Mouse (Mus musculus): ENCODE measurements around the gene Hnf1b.

Hnf1b gene

DNA sequence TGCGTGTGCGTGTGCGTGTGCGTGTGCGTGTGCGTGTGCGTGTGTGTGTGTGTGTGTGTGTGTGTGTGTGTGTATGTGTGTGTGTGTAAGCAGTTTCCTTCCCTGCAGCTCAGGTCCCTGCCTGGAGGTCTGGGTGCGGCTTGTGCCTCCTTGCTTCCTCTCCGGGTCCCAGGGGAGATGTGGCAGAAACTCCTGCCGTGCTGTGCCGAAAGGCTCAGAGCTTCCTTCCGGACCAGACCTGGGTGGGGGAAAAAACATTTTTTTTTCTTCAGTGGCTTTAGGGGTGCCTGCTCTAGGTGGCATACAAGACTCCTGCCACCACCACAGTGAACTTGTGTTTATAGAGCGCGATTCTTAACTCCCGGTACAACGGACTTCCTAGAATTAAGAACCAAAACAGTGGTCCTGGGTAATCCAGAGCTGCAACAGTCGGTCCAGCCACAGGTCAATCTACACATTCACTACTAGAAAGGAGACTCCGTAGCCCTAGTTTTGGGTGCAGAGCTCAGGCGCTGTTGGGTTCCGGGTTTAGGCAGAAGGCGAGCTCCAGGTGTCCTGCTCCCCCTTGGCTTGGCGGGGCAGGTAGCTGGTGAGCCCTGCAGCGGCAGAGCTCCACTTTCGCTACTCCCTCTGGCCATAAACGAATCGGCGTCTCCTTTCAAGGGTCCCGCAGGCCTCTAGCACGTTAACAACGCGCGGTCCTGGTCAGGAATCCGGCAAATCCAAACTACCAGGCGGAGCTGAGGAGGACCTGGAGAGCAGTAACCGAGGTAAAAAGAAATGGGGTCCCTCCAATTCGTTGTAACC is at the start of gene Hnf1b:
Hnf1b (plus strand) TSS at position 535 of the 807 bp plus-strand sequence.
- DNase-seq (ENCODE audit: low spot score in 2 of 2): no peak

- DNase-seq (ENCODE audit: low spot score in 2 of 2): no peak
These were observed 47.7 kb upstream of the Hnf1b start for GRCm38 (mm10) chr11:83802166-83802565.

DNA sequence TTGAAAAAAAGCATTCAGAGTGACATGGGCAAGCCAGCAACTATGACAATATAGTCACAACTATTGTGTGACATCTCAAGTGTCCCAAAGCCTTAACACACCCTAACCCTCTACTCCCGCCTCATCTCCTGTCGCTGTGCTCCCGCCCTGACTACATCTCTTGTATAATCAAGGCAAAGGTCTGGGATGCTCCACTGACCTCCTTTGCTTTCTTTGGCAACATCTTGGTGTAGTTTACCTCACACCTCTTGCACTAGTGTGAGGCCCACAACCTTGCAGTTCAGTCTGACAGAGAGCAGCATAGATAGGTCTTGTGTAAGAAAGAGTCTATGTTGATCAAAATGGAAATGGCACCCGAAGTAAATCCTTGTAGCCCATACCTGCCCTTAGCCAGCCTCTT is 47.3 kb upstream of the Hnf1b start:
- DNase-seq (ENCODE audit: low spot score in 2 of 2): no peak

- DNase-seq (ENCODE audit: low spot score in 2 of 2): no peak
These were observed 39.4 kb upstream of the Hnf1b start for GRCm38 (mm10) chr11:83810441-83810840.

- DNase-seq (ENCODE audit: low spot score in 2 of 2): no peak
These were observed 34.7 kb upstream of the Hnf1b start for GRCm38 (mm10) chr11:83815191-83815590.

GRCm38 (mm10) chr11:83815628-83816027 is 34.2 kb upstream of the Hnf1b start:
- peak; percentile 28 to 80 for DNase-seq (ENCODE audit: low spot score in 2 of 2)

DNA sequence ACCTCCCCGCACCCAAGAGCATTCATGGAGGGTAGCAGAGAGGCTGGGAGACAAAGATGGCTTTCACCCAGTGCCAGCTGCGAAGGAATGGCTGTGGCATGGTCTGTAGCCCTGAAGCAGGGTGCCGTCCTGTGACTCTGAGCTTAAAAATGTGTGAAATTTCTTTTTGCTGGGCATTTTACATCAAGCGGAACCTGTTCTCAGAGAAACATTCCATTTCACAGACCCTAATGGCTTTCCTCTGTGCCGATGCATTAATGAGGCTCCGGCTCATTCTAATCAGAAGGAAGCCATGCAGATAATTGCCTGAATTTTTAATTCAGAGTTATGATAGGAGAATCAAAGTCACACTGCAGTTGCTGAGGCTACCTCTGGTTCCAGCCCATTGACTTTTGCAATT is 32.8 kb upstream of the Hnf1b start:
- DNase-seq (ENCODE audit: low spot score in 2 of 2): no peak

- DNase-seq (ENCODE audit: low spot score in 2 of 2): no peak
These were observed 31.9 kb upstream of the Hnf1b start for GRCm38 (mm10) chr11:83817994-83818393.

DNA sequence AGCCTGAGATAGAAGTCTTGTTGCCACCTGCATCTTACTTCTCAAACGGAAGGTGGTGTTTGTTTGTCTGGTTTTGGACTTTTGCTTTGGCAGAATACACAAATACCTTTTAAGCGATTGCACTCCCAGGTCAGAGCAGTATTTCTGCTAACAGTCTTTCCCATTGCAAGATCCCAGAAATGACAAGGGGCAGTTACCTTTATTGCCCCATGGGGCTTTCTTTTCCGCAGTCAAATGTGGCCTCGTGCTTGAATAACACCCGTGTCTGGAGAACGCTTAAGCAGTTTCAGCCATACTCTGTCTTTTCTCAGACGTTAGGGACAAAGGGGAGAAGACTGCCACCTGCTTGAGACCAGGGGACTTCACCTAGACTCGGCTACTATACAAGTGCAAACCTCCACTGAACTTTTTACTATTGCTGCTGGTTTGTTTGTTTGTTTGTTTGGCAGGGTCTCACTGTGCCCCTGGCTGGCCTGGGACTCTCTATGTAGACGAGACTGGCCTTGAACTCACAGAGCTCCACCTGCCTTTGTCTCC is 31.2 kb upstream of the Hnf1b start:
- no peak for DNase-seq (ENCODE audit: low spot score in 2 of 2)

- DNase-seq (ENCODE audit: low spot score in 2 of 2): no peak
These were observed 29.9 kb upstream of the Hnf1b start for GRCm38 (mm10) chr11:83819806-83820483.

GRCm38 (mm10) chr11:83826142-83826541 is 23.7 kb upstream of the Hnf1b start:
- DNase-seq (ENCODE audit: low spot score in 2 of 2): no peak

DNA sequence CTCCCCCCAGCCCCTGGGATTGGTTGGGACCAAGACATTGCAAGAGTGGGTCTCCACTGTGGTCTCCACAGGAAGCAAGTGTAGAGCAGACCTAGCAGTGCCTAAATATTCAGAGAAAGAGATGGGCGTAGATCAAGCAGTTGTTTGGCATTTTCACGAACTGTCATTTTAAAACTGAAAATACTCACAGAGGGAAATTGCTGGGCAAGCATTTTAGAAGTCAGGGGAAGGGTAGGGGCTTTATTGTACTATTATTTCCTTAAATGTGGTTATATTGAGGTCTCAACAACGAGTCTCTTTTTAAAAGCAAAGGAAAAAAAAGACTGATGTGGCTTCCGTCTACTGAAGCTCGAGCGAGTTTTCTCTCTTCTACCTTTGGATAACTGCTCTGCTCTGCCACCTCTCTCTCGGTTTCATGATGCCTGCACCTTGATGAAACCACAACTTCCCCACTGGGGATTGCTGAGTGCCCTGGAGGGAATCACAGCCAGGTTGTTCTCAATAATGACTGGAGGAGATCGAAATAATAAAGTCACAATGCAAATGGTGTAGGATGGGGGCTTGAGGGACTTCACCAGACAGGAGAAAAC is 21.2 kb upstream of the Hnf1b start:
- no peak for DNase-seq (ENCODE audit: low spot score in 2 of 2)

GRCm38 (mm10) chr11:83832389-83832788 is 17.5 kb upstream of the Hnf1b start:
- peak; percentile 31 to 74 for DNase-seq (ENCODE audit: low spot score in 2 of 2)

DNA sequence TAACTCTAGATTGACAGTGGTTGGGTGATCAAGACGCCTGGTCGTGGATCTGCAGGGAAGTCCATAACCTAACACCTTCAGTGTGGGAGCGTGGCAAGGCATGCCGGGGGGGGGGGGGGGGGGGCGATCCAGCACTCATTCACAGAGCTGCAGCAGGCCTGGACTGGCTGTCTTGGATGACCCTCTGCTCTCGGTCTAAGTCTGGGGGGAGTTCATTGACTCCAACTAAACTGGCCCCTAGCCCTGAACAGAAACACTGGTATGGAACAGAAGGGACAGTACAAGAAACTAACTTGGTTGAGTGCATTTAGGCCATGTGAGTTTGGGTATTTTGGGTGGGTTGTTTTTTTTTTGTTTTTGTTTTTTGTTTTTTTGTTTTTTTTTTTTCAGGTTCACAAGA is 16.3 kb upstream of the Hnf1b start:
- DNase-seq (ENCODE audit: low spot score in 2 of 2): no peak

DNA sequence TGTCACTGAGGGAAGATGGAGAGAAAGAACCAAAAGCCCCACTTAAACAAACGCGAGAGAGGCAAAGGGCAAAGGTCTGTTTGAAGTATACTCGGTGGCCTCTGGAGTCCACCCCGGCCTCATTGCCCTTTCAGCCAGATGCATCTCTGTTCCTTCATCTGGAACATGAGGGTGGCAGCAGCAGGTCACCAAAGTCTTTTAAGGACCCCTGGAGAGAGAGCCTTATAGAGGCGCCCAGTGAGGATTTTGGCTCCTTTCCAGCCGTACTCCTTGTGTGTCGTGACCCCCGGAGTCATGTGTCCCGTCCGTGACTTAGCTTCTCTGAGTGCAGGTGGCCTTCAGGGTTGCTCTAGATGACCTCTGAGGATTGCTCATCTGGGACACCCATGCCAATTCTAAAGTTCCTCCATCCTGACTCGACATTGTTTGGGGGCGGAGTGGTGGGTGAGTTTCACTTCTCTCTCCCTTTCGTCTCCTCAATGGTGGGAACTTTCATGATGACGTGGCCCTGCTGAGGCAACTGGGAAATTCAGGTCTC is 15.8 kb upstream of the Hnf1b start:
- no peak for DNase-seq (ENCODE audit: low spot score in 2 of 2)

GRCm38 (mm10) chr11:83839451-83839850 is 10.4 kb upstream of the Hnf1b start:
- DNase-seq (ENCODE audit: low spot score in 2 of 2): no peak

DNA sequence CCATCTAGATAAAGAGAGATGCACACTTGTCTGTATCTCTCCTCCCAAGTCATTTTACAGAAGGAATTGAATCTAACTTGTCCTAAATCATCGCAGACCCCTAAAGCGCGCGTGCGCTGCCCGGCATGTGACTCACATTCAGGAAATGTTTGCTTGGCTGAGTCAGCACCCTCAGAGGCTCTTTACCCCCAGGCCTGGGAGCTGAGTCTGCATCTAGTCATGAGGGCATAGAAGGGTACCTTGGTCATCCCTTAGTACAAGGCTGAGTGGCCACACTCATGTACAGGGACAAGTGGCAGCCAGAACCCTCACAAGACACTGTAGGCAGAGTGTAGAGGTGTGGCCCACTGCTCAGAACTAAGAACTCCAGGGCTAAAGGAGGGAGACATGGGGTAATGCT is 6.3 kb upstream of the Hnf1b start:
- DNase-seq (ENCODE audit: low spot score in 2 of 2): no peak

GRCm38 (mm10) chr11:83850586-83851272 is 866 bp downstream of the Hnf1b start:
- no peak for DNase-seq (ENCODE audit: low spot score in 2 of 2)

- DNase-seq (ENCODE audit: low spot score in 2 of 2): no peak
These were observed 1.6 kb downstream of the Hnf1b start for GRCm38 (mm10) chr11:83851273-83852015.

DNA sequence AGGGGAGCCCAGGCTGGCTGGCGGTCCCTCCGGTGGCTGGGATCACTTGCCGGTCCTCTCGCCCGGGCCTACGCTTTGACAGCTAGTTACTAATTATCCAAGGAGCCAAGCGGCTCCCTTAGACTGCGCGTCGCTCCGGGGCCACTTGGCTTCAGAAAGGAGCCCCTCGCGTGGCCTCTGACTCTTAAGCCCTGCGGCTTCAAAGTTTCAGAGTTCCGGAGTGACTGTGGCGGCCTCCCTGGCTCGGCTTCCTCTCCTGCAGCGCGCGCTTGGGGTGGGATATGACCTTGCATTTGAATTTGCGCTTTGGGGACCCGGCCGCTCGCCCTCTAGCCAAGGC is 2.1 kb downstream of the Hnf1b start:
- DNase-seq (ENCODE audit: low spot score in 2 of 2): no peak

All from spleen, postnatal 4 days (tissue).